Mouse (Mus musculus): ENCODE measurements around the gene Crcp.

Gene Crcp

GRCm38 (mm10) chr5:130029142-130029897 lies at the start of gene Crcp, which contains the start of gene Asl:
Gene Crcp, plus strand, starts transcription at chr5:130029290.
Gene Asl, minus strand, starts transcription at chr5:130029247.
- peak; percentile 86 to 89 for DNase-seq

- no peak for DNase-seq
Observed at GRCm38 (mm10) chr5:129980216-129980615, 48.9 kb upstream of the Crcp start.

- DNase-seq, result no peak
Observed at GRCm38 (mm10) chr5:129989376-129989775, 39.7 kb upstream of the Crcp start.

- DNase-seq, result no peak
Observed at GRCm38 (mm10) chr5:129991898-129992297, 37.2 kb upstream of the Crcp start.

- DNase-seq, result no peak
Observed at GRCm38 (mm10) chr5:129993374-129993773, 35.7 kb upstream of the Crcp start.

- DNase-seq, result no peak
Observed at GRCm38 (mm10) chr5:129994989-129995388, 34.1 kb upstream of the Crcp start.

GRCm38 (mm10) chr5:129997700-129998099 lies 31.4 kb upstream of the Crcp start:
- no peak for DNase-seq

- DNase-seq, result peak; percentile 46 to 55
Observed at GRCm38 (mm10) chr5:129999097-129999496, 30.0 kb upstream of the Crcp start.

GRCm38 (mm10) chr5:130000735-130001134 lies 28.4 kb upstream of the Crcp start:
- DNase-seq, result peak; percentile 52 to 64

GRCm38 (mm10) chr5:130001356-130001987 lies 27.6 kb upstream of the Crcp start:
- peak in 1 of 2 experiments; percentile 32 for DNase-seq

- peak; percentile 90 to 91 for DNase-seq
Observed at GRCm38 (mm10) chr5:130002301-130003146, 26.6 kb upstream of the Crcp start, which contains the start of gene Gusb. Gene Gusb, minus strand, starts transcription at chr5:130003049.

- peak in 1 of 2 experiments; percentile 6 for DNase-seq
Observed at GRCm38 (mm10) chr5:130003229-130003628, 25.9 kb upstream of the Crcp start.

GRCm38 (mm10) chr5:130007344-130007743 lies 21.7 kb upstream of the Crcp start:
- no peak for DNase-seq

GRCm38 (mm10) chr5:130008034-130008590 lies 21.0 kb upstream of the Crcp start:
- DNase-seq, result no peak

GRCm38 (mm10) chr5:130009784-130010183 lies 19.3 kb upstream of the Crcp start:
- no peak for DNase-seq

GRCm38 (mm10) chr5:130010961-130011360 lies 18.1 kb upstream of the Crcp start:
- DNase-seq, result no peak

- no peak for DNase-seq
Observed at GRCm38 (mm10) chr5:130015104-130015503, 14.0 kb upstream of the Crcp start.

GRCm38 (mm10) chr5:130019461-130019860 lies 9.6 kb upstream of the Crcp start:
- no peak for DNase-seq

- no peak for DNase-seq
Observed at GRCm38 (mm10) chr5:130021361-130021966, 7.6 kb upstream of the Crcp start.

- no peak for DNase-seq
Observed at GRCm38 (mm10) chr5:130022366-130022765, 6.7 kb upstream of the Crcp start.

GRCm38 (mm10) chr5:130023067-130023766 lies 5.9 kb upstream of the Crcp start:
- DNase-seq, result no peak
